Mouse (Mus musculus): ENCODE data around the gene Hist2h2aa2.
"Not testable (repeated sequence)": the region's sequence is repeated elsewhere in the genome, so short reads cannot be mapped to it uniquely, and the experiment has no call there.

The Hist2h2aa2 gene

GRCm38 (mm10) chr3:96239949-96240798, at the start of gene Hist2h2aa2:
Gene Hist2h2aa2 (minus strand): TSS chr3:96240276.
- DNase-seq (ENCODE audit: low spot score in 2 of 2) = peak; percentile 97

DNA sequence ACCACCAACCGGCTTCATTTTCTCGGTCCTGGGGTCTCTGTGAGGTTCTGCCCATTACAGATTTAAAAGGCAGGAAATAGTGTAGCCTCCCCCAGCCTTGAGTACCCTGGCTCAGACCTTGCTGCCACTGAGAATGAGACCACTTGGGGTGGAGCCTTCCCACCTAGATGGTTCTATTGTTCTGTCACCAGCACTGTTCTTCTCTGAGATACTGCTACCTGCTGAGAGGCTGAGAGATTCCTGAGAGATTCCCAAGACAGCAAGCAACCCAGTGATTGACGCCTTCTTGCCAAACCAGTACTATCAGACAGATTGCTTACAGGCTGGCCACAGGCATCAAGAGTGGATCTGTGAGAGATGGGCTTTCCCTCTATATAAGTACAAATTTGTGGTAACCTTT, 49.1 kb upstream of the Hist2h2aa2 start:
- no peak for DNase-seq (ENCODE audit: low spot score in 2 of 2)

DNA sequence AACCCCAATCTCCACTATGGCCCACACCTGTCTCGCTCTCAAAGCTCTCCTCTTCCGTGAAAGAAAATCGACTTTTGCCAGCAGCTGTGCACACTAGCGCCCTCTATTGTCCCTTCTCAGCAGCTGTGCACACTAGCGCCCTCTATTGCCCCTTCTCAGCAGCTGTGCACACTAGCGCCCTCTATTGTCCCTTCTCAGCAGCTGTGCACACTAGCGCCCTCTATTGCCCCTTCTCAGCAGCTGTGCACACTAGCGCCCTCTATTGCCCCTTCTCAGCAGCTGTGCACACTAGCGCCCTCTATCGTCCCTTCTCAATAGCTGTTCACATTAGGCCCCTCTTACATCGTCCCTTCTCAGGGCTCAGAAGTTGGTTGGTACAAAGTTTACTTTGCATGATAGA, 47.3 kb upstream of the Hist2h2aa2 start:
- not testable (repeated sequence) for DNase-seq (ENCODE audit: low spot score in 2 of 2)

DNA sequence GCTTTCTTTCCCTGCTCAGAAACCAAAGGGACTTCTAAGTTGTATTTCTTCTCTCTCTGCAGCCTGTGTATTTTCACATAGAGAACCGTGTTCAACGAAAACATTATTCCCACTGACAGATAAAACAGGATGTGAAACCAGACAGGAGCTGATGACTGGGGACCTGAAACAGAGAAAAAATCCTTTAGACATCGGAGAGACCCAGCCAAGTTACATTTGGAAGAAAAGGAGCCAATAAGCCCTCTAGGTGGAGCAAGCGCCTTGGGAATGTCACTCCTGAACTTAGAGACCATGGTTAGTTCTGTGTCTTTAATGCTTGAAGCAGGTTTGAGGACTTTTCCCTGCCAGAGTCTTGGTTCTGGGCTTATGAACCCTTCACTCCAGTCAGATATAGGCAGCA, 44.4 kb upstream of the Hist2h2aa2 start:
- DNase-seq (ENCODE audit: low spot score in 2 of 2) = no peak

DNA sequence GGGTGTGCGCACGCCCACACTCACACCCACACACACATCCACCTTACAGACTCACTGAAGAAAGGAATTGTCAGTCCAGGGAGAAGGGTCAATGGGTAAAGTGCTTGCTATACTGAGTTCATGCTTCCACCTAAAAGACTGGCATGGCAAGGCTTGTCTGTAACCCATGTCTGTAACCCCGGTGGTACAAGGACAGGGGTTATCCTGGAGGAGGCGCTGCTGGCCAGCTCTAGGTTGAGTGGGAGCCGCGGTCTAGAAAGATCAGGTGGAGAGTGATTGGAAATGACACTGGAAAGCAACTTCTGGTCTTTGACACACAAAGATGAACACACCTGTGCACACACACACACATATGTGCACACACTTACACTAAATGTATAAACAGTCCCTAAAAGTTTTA, 40.6 kb upstream of the Hist2h2aa2 start:
- no peak for DNase-seq (ENCODE audit: low spot score in 2 of 2)

- peak; percentile 91 to 92 for DNase-seq (ENCODE audit: low spot score in 2 of 2)
These were observed 37.9 kb upstream of the Hist2h2aa2 start for GRCm38 (mm10) chr3:96277800-96278624.

DNA sequence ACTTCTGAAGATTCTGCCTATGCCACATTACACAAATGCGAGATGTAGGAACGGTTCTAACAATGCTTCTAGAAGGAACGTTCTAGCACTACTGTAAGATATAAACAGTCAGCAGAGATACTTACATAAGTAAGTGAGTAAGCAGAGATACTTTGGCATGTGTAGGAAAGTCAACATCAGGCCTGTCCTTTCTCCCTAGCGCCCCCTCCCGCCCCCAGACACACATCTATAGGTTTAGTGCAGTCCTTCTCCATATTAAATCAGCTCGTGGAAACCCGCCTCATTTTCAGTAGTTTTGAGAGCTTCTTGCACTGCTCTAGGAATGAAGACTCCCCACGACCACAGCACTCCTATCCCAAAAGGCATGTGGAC, 37.3 kb upstream of the Hist2h2aa2 start:
- DNase-seq (ENCODE audit: low spot score in 2 of 2) = peak in 1 of 2 experiments; percentile 11

DNA sequence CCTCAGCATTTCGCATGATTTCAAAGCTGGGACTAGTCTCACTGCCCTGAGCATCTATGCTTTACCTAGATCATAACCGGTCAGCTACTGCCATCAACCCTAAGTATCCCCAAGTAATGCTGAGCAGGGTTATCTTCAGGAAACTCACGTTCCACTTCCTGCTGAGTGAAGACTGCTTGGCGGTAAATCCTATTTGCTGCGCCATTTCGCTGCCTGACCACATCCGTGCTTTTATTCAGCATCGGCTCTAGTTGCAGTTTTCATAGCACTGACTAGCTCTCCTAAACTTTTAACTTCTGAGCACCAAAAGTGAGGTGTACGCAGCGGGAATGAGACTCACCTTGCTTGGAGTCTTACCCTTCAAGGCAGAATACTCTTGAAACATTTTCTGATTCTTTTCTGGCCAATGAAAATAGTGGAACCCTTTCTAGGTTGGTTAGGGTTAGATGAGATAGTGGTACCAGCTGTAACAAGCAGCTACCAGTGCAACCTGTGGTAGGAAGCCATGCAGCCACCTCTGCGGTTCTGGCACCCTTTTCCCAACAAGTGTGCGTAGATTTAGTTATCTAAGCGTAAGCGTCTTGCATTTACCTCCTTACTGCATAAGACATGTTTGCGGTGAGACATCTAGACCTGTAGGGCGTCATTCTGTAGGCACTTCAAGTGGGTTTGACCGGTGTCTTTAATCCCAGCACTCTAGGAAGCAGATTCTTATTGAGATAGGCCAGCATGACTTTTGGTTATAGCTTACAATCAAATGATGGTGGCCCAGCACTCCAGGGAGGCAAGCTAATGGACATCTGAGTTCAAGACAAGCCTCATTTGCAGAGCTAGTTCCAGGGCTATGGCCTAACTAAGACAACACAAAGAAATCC, 33.8 kb upstream of the Hist2h2aa2 start:
- DNase-seq (ENCODE audit: low spot score in 2 of 2) = no peak

DNA sequence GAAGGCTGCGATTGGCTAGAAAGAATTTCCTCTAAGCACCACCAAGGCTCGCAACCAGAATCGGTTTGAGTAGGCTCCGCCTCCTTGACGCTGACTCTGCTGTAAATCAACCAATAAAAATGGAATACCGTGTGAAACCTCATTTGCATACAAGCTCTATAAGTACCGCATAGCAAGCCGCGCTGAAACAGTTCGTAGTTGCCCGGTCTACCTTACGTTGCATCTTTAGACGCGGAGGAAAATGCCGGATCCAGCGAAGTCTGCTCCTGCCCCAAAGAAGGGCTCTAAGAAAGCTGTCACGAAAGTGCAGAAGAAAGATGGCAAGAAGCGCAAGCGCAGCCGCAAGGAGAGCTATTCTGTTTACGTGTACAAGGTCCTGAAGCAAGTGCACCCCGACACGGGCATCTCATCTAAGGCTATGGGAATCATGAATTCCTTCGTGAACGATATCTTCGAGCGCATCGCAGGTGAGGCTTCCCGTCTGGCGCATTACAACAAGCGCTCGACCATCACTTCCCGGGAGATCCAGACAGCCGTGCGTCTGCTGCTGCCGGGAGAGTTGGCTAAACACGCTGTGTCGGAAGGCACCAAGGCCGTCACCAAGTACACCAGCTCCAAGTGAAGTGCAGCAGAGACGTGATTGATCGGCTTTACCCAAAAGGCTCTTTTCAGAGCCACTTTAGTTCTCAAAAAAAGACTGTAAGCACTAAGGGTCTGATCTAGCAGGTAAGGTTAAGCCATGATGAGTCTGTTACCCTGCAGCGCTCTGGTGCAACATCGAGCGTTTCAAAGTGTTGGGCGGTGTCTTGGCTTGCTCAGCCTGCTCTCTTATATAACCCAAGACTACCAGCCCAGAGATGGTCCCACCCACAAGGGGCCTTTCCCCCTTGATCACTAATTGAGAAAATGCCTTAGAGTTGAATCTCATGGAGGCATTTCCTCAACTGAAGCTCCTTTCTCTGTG, 29.7 kb upstream of the Hist2h2aa2 start, which contains the start of gene Hist2h2bb:
Hist2h2bb (plus strand) TSS at position 242 of the 964 bp plus-strand sequence.
- DNase-seq (ENCODE audit: low spot score in 2 of 2) = peak; percentile 96 to 97

DNA sequence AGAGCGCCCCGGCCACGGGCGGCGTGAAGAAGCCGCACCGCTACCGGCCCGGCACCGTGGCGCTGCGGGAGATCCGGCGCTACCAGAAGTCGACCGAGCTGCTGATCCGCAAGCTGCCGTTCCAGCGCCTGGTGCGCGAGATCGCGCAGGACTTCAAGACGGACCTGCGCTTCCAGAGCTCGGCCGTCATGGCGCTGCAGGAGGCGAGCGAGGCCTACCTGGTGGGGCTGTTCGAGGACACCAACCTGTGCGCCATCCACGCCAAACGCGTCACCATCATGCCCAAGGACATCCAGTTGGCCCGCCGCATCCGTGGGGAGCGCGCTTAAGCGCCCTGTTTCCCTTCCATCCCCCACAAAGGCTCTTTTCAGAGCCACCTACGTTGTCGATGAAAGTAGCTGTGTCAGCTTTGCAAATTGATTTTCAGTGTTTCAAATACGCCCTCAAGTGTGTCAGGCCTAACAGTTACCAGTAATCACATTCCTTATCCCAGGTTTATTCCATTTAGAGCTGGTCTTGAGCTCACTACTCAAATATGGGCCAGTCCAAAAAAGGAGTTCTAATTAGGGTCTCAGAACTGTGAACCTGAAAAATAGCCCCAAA, 28.8 kb upstream of the Hist2h2aa2 start:
- DNase-seq (ENCODE audit: low spot score in 2 of 2) = not testable (repeated sequence)

- peak; percentile 83 to 92 for DNase-seq (ENCODE audit: low spot score in 2 of 2)
These were observed 28.1 kb upstream of the Hist2h2aa2 start, which contains the start of gene Hist2h3b for GRCm38 (mm10) chr3:96268051-96268775. Gene Hist2h3b (plus strand): TSS chr3:96268654.

- no peak for DNase-seq (ENCODE audit: low spot score in 2 of 2)
These were observed 27.5 kb upstream of the Hist2h2aa2 start for GRCm38 (mm10) chr3:96267541-96267940.

DNA sequence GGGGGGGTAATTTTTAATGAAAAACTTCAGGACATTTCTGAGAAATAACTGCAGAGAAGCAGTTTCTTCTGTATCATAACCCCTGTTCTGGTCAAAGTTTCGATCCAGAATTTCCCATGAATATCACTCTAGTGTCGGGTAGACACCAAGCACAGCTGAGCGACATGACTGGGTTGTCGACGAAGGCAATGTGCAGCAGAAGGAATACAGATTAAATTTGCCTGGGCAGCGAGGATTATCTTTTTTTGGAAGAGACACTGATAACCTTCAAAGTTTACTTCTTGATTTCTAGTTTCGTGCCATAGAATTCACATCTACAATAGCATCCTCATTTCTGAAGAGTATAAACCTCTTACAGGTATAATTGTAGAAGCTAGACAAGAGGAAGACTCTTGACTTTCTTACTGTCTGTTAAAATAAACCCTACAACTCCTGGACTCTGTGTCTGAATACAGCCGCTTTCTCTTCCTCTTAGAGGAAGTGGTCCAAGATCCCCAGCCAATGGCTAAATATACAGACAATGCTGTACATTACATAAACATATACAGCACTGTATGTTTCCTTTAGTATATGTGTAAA, 26.1 kb upstream of the Hist2h2aa2 start:
- no peak for DNase-seq (ENCODE audit: low spot score in 2 of 2)

DNA sequence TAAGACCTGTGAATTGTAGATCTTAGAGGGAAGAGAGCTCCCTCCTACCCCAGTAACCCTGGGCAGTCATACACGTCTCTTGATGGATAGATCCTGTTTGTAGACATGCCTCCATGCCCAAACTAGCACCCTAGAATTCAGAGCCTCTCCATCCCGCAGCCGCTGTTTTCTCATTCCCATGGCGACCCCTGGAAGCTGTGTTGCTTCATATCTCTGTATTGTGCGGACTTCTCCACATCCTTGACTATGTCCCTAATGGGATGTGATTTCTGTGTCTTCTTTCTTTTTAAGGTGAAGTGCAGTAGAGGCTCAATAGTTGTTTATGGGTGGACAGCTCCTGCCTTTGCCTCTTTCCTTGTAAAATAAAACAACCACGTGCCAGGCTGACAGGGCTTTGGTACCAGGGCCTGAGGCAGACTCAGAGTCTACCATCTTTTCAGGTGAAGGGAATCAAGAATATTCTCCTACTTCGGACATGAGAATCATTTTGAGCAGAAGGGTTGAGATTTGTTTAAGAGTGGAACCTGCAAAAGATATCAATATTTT, 24.4 kb upstream of the Hist2h2aa2 start:
- no peak for DNase-seq (ENCODE audit: low spot score in 2 of 2)

DNA sequence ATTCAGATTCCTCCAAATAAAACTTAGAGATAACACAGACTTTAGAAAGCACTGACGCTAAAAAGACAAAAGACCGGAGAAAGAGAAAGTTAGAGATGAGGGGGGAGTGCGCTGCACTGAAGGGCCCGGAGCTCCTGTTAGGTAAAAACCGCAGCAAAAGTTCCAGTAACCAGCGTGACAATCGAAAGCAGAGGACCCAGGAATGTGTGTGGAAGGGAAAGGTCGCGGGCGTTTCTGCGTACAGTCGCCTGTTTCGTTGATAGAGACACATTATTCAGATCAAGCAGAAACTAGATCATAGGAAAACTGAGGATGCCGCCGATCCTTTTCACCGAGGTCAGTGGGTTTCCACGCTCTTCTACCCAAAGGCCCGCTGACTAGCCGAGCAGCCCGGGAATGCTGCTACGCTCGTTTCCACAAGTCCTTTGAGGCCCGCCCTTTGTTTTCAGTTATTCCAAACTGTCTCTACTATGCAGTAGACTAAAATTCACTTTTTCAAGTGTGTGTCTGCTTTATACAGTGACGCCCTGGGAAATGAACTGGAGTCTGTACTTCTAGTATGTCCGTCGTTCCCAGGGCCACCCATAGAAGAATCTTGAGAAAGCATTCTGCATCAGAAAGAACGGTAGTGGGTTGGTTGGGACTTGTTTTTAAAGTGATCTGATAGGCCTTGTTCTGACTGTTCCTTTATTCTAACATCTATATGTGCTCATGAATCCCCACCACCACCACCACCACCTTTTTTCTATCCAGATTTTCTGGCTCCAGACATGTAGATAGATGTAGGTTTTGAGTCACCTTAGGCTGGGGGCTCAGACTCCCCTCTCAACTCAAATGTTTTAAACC, 23.7 kb upstream of the Hist2h2aa2 start:
- no peak for DNase-seq (ENCODE audit: low spot score in 2 of 2)

- peak; percentile 99 for DNase-seq (ENCODE audit: low spot score in 2 of 2)
These were observed 23.0 kb upstream of the Hist2h2aa2 start, which contains the start of gene Hist2h4 for GRCm38 (mm10) chr3:96262979-96263550. Gene Hist2h4 (minus strand): TSS chr3:96263311.

DNA sequence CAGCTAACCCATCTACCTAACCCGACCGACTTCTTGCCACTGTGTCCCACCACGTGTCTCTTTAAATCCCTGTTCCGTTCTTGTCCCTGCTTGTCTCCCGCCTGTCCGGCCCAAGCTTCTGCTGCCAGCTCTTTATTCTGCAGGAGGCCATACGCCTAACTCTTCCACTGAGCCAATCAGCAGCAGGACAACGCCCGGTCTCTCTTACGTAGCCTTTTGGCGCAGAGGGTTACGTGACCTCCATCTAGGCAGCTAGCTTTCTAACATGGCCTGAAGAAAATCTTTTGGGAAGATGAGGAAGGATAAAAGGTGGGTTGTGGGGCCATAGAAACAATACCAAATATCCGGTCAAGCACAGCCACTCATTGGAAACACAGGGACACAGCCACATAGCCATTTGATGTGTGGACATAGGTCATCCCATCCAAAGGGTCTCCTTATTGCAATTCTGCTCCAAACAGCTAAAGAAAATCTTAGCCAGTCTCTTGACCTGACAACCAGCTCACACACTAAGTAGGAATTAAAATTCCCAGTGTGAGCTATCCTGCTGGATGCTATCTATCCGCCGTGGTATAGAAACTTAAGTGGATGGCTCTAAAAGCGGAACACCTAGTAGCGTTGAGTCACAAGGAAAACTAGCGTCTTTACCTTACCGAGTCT, 22.3 kb upstream of the Hist2h2aa2 start:
- DNase-seq (ENCODE audit: low spot score in 2 of 2) = peak; percentile 94 to 95

All from heart, adult 9 months (tissue).